Mouse (Mus musculus) layer of hippocampus, adult 18-20 months (tissue): ENCODE results near the gene Smim20. TPM values are rescaled to one million over a fixed set of nuclear protein-coding genes. Genes with fewer than 3 reads are reported as not detected.
A peak's percentile ranks its signal among the peaks of the same experiment; 100 is the strongest.

Source experiments
- DNase-seq, 2 experiments: peaks; one replicate each; pipeline ENCODE4 v3.0.0; 2022; ENCODE audit warnings: low spot score in 2 of 2
- total RNA-seq, 2 experiments: library from RNA; stranded (reverse); gene quantifications; 2 replicates each; pipeline ENCODE4 v1.2.3; 2021

The Smim20 gene
- total RNA-seq, 2 experiments from 2014 or later = 42.9 to 45.1 TPM

DNA sequence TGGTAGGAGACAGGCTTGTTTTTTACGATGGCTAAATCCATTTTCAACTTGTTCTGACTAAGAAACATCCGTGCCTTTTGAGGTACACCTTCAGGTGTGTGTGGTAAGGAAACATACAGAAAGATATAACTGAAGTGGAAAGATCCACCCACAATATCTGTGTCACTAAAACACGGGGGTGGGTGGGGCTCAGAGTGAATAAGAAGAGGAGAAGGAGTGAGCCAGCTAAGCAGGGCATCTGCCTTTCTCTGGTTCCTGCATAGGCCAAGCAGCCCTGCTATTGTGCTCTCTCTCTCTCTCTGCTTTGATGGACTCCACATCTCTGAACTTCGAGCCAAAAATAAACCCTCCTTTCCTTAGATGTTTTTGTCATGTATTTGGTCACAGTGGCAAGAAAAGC is 38.1 kb downstream of the Smim20 start:
- no peak for DNase-seq

DNA sequence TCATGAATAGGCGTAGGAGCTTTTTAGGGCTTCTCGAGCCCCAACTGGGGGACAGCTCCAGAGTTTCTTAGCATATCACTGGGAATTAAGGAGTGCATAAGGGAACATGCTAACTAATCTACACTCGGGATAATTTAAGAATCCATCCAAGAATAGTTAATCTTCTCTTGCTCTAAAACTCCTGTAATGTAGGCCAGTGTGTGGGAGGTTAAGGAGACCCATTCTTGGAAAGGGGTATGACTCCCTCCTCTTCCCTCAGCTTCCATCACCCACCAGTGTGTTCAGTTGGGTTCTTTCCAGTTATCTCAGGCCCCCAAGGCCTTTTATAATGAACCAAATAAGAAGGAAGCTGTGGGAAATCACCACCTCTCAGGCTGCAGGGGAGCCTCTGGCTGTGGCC is 40.0 kb downstream of the Smim20 start:
- DNase-seq = no peak

DNA sequence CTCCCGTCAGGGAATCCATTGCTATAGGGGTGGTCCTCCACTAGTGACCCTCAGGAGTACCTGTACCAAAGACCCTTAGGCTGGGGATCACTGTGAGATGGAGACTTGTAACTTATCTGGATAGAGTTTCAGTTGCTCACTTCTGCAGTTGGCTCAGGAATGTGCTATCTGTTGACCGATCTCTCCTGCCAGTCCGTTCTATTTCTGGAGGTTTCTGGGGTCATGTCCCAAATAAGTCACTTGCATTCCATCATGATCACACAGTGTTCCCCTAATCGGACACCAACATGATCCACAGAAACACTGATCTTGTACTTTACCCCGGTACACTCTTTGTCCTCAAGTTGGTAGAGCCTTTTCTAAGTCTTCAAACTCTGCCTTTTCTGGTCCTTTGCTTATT is 40.6 kb downstream of the Smim20 start:
- no peak for DNase-seq

DNA sequence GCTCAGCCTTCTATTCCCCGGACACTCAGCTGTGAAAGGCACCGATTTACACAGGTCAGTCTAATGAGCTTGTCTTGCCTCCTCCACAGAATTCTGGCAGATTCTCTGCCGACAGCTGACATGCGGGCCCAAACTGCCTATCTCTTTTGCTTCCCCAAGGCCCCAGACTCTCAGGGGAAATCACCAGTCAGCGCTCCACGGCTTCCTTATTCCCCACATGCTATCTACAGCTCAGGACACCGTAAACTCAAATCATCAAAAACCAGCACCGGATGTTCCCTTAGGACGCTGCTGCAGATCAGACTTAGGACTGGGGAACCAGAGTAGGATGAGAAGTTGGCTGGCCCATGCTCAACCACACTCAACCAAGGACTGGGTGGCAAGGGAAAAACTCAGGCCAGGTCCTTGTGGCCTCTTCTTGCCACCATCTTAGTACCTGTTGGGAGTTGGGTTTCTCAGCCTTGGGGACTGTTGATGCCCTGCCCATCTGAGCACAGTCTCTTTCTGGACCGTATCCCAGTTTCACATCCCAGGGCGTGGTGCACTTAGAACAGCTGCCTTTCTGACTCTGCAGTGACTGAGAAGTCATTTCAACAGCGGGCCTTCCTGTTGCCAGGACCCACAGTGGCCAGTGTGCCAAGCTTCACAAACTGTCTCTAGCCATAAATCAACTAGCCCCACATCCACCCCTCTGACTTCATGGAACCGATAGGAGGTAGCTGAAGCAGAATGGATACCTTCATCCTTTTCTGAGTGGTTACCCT is 47.7 kb downstream of the Smim20 start:
- DNase-seq = no peak

DNA sequence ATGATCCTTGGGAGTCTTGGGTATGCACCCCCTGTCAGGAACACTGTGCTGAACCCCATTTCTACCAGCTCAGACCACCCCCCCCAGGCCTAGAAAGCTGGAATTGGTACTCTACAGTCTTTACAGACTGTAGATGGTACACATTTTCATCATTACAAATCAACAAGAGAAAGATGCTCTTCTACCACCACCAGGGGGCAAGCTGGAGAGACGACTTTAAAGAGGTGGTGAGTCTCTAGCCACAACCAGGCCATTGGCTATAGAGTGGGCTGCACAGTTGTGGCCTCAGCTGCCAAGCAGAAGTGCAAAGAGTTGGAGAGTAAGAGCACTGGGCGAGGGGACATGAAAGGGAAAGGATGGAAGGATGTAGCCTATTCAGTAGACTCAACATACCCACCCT is 48.9 kb downstream of the Smim20 start:
- no peak for DNase-seq

DNA sequence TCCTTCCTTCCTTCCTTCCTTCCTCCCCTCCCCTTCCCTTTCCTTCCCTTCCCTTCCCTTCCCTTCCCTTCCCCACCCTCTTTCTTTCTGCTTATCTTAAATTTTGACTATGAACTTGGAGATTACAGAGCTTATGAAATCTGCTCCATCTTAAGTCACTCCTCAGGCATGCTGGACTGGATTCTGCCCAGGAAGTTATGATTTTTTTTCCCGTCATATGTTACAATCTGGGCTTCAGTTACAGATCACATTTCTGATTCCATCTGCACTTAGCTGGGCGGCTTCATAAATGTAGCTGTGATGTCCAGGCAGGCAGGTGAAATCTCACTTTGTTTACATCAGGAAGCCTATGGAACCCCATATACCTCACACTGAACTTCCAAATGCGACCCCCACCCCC is 50.5 kb downstream of the Smim20 start:
- DNase-seq = peak in 1 of 2 experiments; percentile 40

DNA sequence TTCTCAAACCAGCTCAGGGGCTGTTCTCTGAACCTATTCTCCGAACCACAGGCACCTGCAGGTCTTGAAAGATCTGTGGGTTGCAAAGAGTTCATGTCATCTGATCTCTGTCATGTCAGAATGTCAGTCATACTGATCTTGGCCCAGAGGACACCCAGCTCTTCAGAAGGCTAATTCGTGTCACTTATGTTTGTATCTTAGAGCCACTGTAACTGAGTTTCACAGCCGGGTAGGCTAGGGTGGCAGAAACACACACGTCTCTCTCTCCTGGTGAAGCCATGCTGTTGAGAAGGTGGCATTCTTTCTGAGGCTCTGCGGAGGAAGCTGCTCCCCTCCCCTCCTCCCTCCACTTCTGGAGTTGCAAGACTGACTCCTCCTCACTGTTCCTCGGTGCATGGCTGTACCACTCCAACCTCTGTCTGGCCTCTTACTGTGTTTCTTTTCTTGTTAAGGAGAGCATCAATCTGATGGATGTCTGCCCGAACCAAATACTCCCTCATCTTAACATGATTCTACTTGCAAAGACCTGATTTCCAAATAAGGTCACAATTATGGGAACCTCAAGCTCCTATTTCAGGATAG is 51.1 kb downstream of the Smim20 start:
- no peak for DNase-seq

DNA sequence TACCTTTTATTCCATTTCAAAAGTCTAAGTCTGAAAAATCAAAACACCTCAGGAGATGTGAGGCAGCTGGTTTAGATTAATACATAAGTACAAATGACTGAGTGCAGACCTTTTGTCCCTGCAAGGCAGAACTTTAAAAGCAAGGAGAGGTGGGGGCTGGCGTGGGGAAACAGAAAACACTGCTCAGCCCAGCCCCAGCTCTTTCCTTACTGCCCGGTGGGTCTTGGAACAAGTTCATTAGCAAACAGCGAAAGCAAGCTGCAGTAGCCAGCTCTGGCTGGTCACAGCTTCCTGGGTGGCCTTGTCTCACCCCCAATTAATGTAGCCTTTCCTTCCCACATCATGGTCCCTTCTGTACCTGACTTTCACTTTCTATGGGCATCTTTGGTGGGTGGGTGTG is 53.4 kb downstream of the Smim20 start:
- no peak for DNase-seq

DNA sequence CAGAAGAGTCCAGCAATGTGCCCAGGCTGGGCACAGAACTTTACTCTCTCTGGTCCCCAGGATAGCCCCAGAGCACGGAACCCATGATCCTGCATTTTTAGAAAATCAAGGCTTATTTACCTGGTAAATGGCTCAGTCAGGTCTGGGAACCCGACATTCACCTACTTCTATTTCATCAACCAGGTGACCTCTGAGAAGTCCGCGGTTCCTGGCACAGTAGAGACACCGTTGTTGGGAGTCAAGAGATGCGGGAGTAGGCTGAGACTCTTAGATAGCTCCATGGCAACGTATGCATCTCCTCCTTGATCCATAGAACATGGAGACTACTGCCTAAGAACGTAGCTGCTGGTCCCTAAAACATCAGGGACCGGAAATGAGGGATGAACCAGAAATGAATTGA is 55.0 kb downstream of the Smim20 start:
- no peak for DNase-seq

DNA sequence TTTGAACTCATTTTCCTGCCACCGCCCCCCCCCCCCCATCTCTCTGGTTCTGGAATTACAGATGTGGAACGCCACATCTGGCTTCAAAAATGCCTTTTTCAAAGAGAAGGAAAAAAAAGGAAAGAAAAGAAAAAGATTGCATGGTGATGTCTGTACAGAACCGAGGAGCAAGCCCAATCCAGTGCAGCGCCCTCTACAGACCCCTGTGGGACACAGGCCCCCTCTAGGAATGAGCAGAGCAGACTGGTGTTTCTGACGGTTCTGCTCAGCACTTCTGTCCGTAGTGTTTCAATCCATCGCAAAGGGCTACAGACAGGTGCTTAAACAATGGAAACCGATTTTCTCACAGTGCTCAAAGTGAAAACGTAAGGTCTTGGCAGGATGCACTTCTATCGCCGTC is 55.6 kb downstream of the Smim20 start:
- DNase-seq = no peak

DNA sequence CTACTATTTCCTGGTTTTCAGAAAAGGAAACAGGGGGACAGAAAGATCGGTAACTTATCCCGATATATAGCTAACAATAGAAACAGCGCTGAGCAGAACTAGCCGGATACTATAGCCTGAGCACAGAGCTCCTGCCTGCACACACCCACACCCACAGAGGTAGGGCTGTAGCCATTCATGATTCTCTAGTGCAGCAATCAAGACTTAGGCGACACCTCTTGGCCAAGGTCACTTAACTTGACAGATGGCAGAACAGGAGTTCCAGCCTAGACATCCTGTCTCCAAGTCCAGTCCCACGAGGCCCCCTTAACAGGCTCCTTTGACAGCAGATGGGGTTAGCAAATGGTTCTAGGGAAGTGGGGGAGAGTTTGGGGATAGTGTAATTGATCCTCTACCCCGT is 56.2 kb downstream of the Smim20 start:
- no peak for DNase-seq

DNA sequence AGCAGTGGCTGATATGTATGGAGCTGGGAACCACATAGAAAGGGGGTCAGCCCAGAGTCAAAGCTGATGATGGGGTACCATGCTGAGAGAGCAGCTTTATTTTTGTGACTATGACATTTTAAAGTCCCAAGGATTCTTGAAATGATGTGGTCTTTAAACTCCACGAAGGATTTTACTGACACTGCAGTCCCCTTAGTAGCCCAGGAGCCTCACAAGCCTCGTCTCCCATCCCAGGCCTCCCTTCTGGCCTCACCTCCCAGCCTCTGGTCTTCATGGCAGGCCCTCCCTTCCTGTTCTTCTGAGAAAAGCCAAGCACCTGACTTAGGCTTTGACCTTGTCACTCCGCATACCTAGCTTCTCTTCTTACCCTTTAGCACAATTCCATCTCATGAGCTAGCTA is 57.4 kb downstream of the Smim20 start:
- no peak for DNase-seq

DNA sequence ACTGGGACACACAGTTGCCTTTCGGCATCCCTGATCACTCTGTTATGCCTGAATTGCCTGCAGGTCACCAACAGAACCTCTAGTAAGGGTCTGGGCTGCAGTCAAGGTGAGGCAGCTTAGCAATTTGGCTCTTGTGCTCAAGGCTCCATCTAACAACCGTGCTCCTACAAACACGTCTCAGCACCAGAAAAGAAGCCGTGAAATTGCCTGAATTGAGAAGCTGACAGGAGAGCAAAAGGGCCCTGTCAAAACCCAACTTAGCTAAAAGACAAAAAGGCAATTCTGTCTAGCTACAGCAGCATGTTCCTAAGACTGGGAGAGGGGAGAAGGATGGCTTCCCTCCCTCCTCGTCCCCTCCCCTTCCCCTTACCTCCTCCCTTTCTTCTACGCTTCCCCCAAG is 57.9 kb downstream of the Smim20 start:
- no peak for DNase-seq

DNA sequence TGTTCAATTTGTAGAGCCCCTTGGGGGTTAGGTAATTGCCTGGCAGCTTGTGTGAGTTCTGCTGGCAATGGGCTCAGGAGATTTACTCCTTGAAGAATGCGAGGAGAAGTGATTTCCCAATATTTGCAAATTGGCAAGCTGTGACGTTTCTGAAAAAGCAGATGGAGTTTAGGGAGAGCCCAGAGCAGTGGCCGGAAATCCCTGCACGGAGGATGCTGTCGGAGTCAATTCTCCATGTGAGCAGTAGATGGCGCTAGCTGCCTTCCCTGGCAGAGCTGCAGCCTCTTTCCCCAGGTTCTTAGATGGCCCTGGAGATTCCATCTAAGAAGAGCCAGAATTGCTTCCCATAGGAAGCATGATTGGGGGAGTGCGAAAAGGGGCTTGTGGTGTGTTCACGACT is 59.1 kb downstream of the Smim20 start:
- DNase-seq = peak; percentile 79 to 87

DNA sequence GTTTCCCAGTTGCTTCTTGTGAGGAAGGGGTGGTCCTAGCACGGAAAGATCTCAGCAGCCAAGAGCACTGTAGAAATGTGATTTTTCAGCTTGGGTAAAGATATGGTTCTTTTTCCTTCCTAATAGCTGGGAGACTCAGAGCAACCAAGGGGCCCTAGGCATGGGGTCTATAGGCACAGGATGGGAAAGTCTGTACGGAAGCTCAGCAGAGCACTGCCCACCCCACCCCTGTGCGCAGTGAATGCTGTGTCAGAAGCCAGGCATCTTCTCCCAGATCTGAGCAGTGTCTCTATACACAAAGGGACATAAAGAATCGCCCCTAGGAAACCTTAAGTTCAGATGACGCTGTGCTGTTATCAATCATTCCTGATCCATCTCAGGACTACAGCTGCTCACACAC is 59.6 kb downstream of the Smim20 start:
- no peak for DNase-seq

Other genes starting within 250 kb of the Smim20 start
- not detected for gene Slc34a2, start 229.0 kb upstream of the Smim20 start, total RNA-seq
- 10 to 100 TPM; 36.1 to 41.7 TPM for gene Sel1l3, start 53.2 kb upstream of the Smim20 start, total RNA-seq
- 10 to 100 TPM; 18.8 to 21.8 TPM for gene Rbpj, start 199.1 kb downstream of the Smim20 start, total RNA-seq